Comparison of ENCODE assay signal across 8 mouse cellular contexts in genomic region chr14:46725743-46726142, GRCm38 (mm10). TPM values are rescaled to one million over a fixed set of nuclear protein-coding genes. Genes with fewer than 3 reads are reported as not detected.
DNase-seq lines count a peak whose midpoint lies in the region; ATAC-seq lines count a peak whose summit lies in the region.

No protein-coding gene starts in this region.

- no peak overlapping the region for H3K9ac ChIP-seq in liver, embryonic 11.5 days (ENCODE audit: low read depth, low read length)

- no peak overlapping the region for H3K4me3 ChIP-seq in liver, embryonic 11.5 days (ENCODE audit: low read depth, low read length)

- no peaks in the 10 kb centered on the region for H3K9me3 ChIP-seq in liver, embryonic 11.5 days (ENCODE audit: control insufficient read depth, low read length)

- no peak overlapping the region for H3K4me2 ChIP-seq in liver, embryonic 11.5 days

- H3K4me1 ChIP-seq in liver, embryonic 11.5 days (replicated peaks; ENCODE audit: control insufficient read depth, insufficient read depth, low read length): no peaks in the 10 kb centered on the region

- no peaks in the 10 kb centered on the region for H3K36me3 ChIP-seq in liver, embryonic 11.5 days (ENCODE audit: control insufficient read depth, insufficient read depth, low read length)
- H3K36me3 ChIP-seq in splenic B cell, adult 2 months (ENCODE audit: control insufficient read depth, insufficient read depth, low read length, poor library complexity, severe bottlenecking): no peaks in the 10 kb centered on the region

- no peak overlapping the region for H3K27ac ChIP-seq in liver, embryonic 11.5 days (ENCODE audit: low read depth, low read length)

- 56% methylated on average over 3 of the region's 3 CpGs for WGBS in liver, embryonic 11.5 days

- H3K27me3 ChIP-seq in liver, embryonic 11.5 days (replicated peaks; ENCODE audit: control insufficient read depth, insufficient read depth, low read length): no peaks in the 10 kb centered on the region
- no peaks in the 10 kb centered on the region for H3K27me3 ChIP-seq in splenic B cell, adult 2 months (ENCODE audit: control insufficient read depth, insufficient read depth, low read length, poor library complexity, severe bottlenecking)

- ATAC-seq in CD4-positive, CD25-positive, alpha-beta regulatory T cell, adult 4 months: no peak
- ATAC-seq in liver, embryonic 11.5 days (replicated peaks; ENCODE audit: low FRiP score): no peak

- DNase-seq in CD4-positive, CD25-positive, alpha-beta regulatory T cell, adult 2 months (ENCODE audit: low read depth, low spot score): peak; percentile 51
- DNase-seq in liver: peak; percentile 69
- no peak for DNase-seq in liver, embryonic 11.5 days (ENCODE audit: low spot score)
- peak; percentile 49 for DNase-seq in induced T-regulatory cell, adult 2 months (ENCODE audit: low read depth)
- peak; percentile 43 for DNase-seq in splenic B cell, adult 2 months (ENCODE audit: low read depth, low spot score)
- no peak for DNase-seq in layer of hippocampus, postnatal 14 days (ENCODE audit: low spot score in 2 of 2)
- no peak for DNase-seq in layer of hippocampus, adult 9-10 months (ENCODE audit: low spot score)

RNA-seq across cellular contexts. Expression of gene Cdkn3, which starts 34.6 kb away (rescaled TPM):
- polyA plus RNA-seq in CD4-positive, CD25-positive, alpha-beta regulatory T cell, adult 4 months (2017; shearing (Covaris generic)): 10 to 100 TPM in 1 of 2 experiments, 1 to 10 TPM in 1; 6.0 to 11.7 TPM
- polyA plus RNA-seq in liver, embryonic 11.5 days (2014; fragmentation: Nextera tagmentation; extraction: Ambion mirVana): 63.6 and 66.0 TPM in 2 replicates
- 1 to 10 TPM in 1 of 2 experiments, under 1 TPM in 1; 0.44 to 1.0 TPM for total RNA-seq in layer of hippocampus, postnatal 14 days (2021)

Comparison
In these comparisons a context has a peak if more than half of its experiments do, and no peak if none do; other contexts are left out.
1. DNase-seq: peak in CD4-positive, CD25-positive, alpha-beta regulatory T cell, adult 2 months (single experiment), liver (single experiment), induced T-regulatory cell, adult 2 months (single experiment) and splenic B cell, adult 2 months (single experiment); none in liver, embryonic 11.5 days (single experiment), layer of hippocampus, postnatal 14 days (0 of 2) and layer of hippocampus, adult 9-10 months (single experiment).